Mouse (Mus musculus) CH12.LX (cell line): ENCODE measurements around the gene Sipa1.

Experiments used
- BHLHE40 ChIP-seq: IDR thresholded peaks from 2 replicates; pipeline ENCODE4 v1.6.1; 2011; ENCODE audit warnings: mild to moderate bottlenecking, low read depth, low read length, improper control_type of control experiment
- CHD2 ChIP-seq: IDR thresholded peaks from 2 replicates; pipeline ENCODE4 v1.6.1; 2011; ENCODE audit warnings: low read length, improper control_type of control experiment
- CTCF ChIP-seq, 2 experiments: IDR thresholded peaks in 1 of 2; conservative IDR thresholded peaks in 1 of 2; 2 replicates each; pipeline ENCODE4 v1.5.1; 2011 to 2012; ENCODE audit warnings: low read depth in 2 of 2, low read length in 2 of 2, improper control_type of control experiment in 1 of 2, inconsistent platforms in 1 of 2, mild to moderate bottlenecking in 1 of 2, moderate library complexity in 1 of 2
- E2F4 ChIP-seq: IDR thresholded peaks from 2 replicates; pipeline ENCODE4 v1.6.1; 2011; ENCODE audit warnings: low read depth, low read length, improper control_type of control experiment; ENCODE audit not compliant: insufficient replicate concordance
- ELF1 ChIP-seq: IDR thresholded peaks from 2 replicates; pipeline ENCODE4 v1.6.1; 2014; ENCODE audit warnings: low read depth, mild to moderate bottlenecking, inconsistent platforms, low read length, improper control_type of control experiment
- EP300 ChIP-seq: IDR thresholded peaks from 2 replicates; pipeline ENCODE4 v1.6.1; 2011; ENCODE audit warnings: low read length, improper control_type of control experiment
- JUND ChIP-seq: conservative IDR thresholded peaks from 2 replicates; pipeline ENCODE4 v1.6.1; 2011; ENCODE audit warnings: low read depth, low read length, improper control_type of control experiment
- MXI1 ChIP-seq: IDR thresholded peaks from 2 replicates; pipeline ENCODE4 v1.6.1; 2011; ENCODE audit warnings: mild to moderate bottlenecking, low read depth, low read length, improper control_type of control experiment
- POLR2A ChIP-seq: IDR thresholded peaks from 2 replicates; pipeline ENCODE4 v1.6.1; 2011; ENCODE audit warnings: low read depth, mild to moderate bottlenecking, improper control_type of control experiment, low read length
- RAD21 ChIP-seq: IDR thresholded peaks from 2 replicates; pipeline ENCODE4 v1.6.1; 2011; ENCODE audit warnings: low read depth, mild to moderate bottlenecking, low read length, improper control_type of control experiment, moderate library complexity
- TCF12 ChIP-seq: IDR thresholded peaks from 2 replicates; pipeline ENCODE4 v1.6.1; 2014; ENCODE audit warnings: low read depth, mild to moderate bottlenecking, inconsistent platforms, low read length, improper control_type of control experiment
- ZKSCAN1 ChIP-seq: IDR thresholded peaks from 2 replicates; pipeline ENCODE4 v1.6.1; 2012; ENCODE audit warnings: low read depth, inconsistent platforms, low read length, improper control_type of control experiment, borderline replicate concordance

DNA sequence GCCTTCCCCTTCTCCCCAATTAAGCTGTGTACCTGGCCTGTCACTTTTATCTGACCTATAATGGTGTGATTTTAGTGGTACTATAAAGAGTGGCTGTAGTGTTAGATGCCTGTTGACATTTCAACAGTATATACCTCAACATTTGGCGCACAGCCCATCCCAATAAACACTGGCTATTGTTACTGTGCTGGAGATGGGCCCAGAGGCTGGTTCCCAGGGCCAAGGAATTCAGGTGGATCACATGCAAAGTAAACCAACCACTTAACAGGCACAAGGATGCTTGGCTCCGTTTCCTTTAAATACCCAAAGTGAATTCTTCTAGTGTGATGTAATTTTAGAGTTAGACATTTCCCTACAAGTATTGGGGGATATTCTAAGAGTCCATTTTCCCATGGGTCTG lies 48.6 kb downstream of the Sipa1 start:
- TF ChIP-seq JUND: no peak
- no peak for TF ChIP-seq TCF12
- no peak for TF ChIP-seq CTCF (conservative IDR thresholded peaks at IDR 0.05 in 1 of 2, IDR thresholded peaks at IDR 0.05 in 1 of 2; ENCODE audit: low read depth in 2 of 2, low read length in 2 of 2)
- no peak for TF ChIP-seq ZKSCAN1
- TF ChIP-seq EP300: no peak
- no peak for TF ChIP-seq POLR2A
- TF ChIP-seq BHLHE40: no peak
- TF ChIP-seq MXI1: no peak
- TF ChIP-seq E2F4: no peak
- TF ChIP-seq ELF1: no peak
- TF ChIP-seq CHD2: no peak
- no peak for TF ChIP-seq RAD21
